Mouse (Mus musculus): ENCODE data around the gene Crybb1. TPM values are rescaled to one million over a fixed set of nuclear protein-coding genes. Genes with fewer than 3 reads are reported as not detected.
A peak's percentile ranks its signal among the peaks of the same experiment; 100 is the strongest.

Gene Crybb1
- polyA plus RNA-seq, 1 experiment, result 0.40 TPM

GRCm38 (mm10) chr5:112286984-112287641, 31.5 kb downstream of the Crybb1 start:
- no peak overlapping the region for H3K4me3 ChIP-seq (ENCODE audit: control insufficient read depth, insufficient read depth, low read length)
- 4% methylated on average over 11 of the region's 11 CpGs for WGBS
- TF ChIP-seq POLR2A (IDR thresholded peaks at IDR 0.05; ENCODE audit: control insufficient read depth, extremely low read depth, insufficient read depth, low read length, poor library complexity) (no peak), CTCF (IDR thresholded peaks at IDR 0.05; ENCODE audit: borderline replicate concordance, control insufficient read depth, extremely low read depth, insufficient read depth, low read length, poor library complexity) (no peak)
- no peaks in the 10 kb centered on the region for H3K27me3 ChIP-seq (ENCODE audit: control insufficient read depth, insufficient read depth, low read length)
- peak; percentile 48 for DNase-seq
- H3K36me3 ChIP-seq (ENCODE audit: control insufficient read depth, insufficient read depth, low read length), result no peaks in the 10 kb centered on the region
- H3K4me1 ChIP-seq (replicated peaks; ENCODE audit: control insufficient read depth, insufficient read depth, low read length), result peaks cover 74% of the 10 kb centered on the region
- peak overlapping the region; percentile 58 for H3K27ac ChIP-seq (ENCODE audit: control insufficient read depth, insufficient read depth, low read length)

GRCm38 (mm10) chr5:112287652-112288051, 32.0 kb downstream of the Crybb1 start:
- DNase-seq, result no peak
- Histone ChIP-seq H3K4me1 (replicated peaks; ENCODE audit: control insufficient read depth, insufficient read depth, low read length) (peaks cover 73% of the 10 kb centered on the region), H3K36me3 (ENCODE audit: control insufficient read depth, insufficient read depth, low read length) (no peaks in the 10 kb centered on the region), H3K4me3 (ENCODE audit: control insufficient read depth, insufficient read depth, low read length) (no peak overlapping the region), H3K27me3 (ENCODE audit: control insufficient read depth, insufficient read depth, low read length) (no peaks in the 10 kb centered on the region), H3K27ac (ENCODE audit: control insufficient read depth, insufficient read depth, low read length) (peak overlapping the region; percentile 58; the same call in 1 of the 2 replicates)
- TF ChIP-seq CTCF (IDR thresholded peaks at IDR 0.05; ENCODE audit: borderline replicate concordance, control insufficient read depth, extremely low read depth, insufficient read depth, low read length, poor library complexity), result no peak
- TF ChIP-seq POLR2A (IDR thresholded peaks at IDR 0.05; ENCODE audit: control insufficient read depth, extremely low read depth, insufficient read depth, low read length, poor library complexity), result no peak
- WGBS, result 80% methylated on average over 2 of the region's 2 CpGs

- Histone ChIP-seq H3K4me3 (ENCODE audit: control insufficient read depth, insufficient read depth, low read length) (no peak overlapping the region), H3K27ac (ENCODE audit: control insufficient read depth, insufficient read depth, low read length) (no peak overlapping the region), H3K4me1 (replicated peaks; ENCODE audit: control insufficient read depth, insufficient read depth, low read length) (peaks cover 65% of the 10 kb centered on the region), H3K27me3 (ENCODE audit: control insufficient read depth, insufficient read depth, low read length) (no peaks in the 10 kb centered on the region), H3K36me3 (ENCODE audit: control insufficient read depth, insufficient read depth, low read length) (no peaks in the 10 kb centered on the region)
- no peak for DNase-seq
- 91% methylated on average over 9 of the region's 9 CpGs for WGBS
- TF ChIP-seq CTCF (IDR thresholded peaks at IDR 0.05; ENCODE audit: borderline replicate concordance, control insufficient read depth, extremely low read depth, insufficient read depth, low read length, poor library complexity) (no peak), POLR2A (IDR thresholded peaks at IDR 0.05; ENCODE audit: control insufficient read depth, extremely low read depth, insufficient read depth, low read length, poor library complexity) (no peak)
These were observed 32.9 kb downstream of the Crybb1 start for GRCm38 (mm10) chr5:112288193-112289141.

GRCm38 (mm10) chr5:112289236-112289635, 33.6 kb downstream of the Crybb1 start:
- H3K27ac ChIP-seq (ENCODE audit: control insufficient read depth, insufficient read depth, low read length), result no peak overlapping the region
- no peak overlapping the region for H3K4me3 ChIP-seq (ENCODE audit: control insufficient read depth, insufficient read depth, low read length)
- no peaks in the 10 kb centered on the region for H3K27me3 ChIP-seq (ENCODE audit: control insufficient read depth, insufficient read depth, low read length)
- H3K4me1 ChIP-seq (replicated peaks; ENCODE audit: control insufficient read depth, insufficient read depth, low read length), result peaks cover 58% of the 10 kb centered on the region
- TF ChIP-seq CTCF (IDR thresholded peaks at IDR 0.05; ENCODE audit: borderline replicate concordance, control insufficient read depth, extremely low read depth, insufficient read depth, low read length, poor library complexity) (no peak), POLR2A (IDR thresholded peaks at IDR 0.05; ENCODE audit: control insufficient read depth, extremely low read depth, insufficient read depth, low read length, poor library complexity) (no peak)
- DNase-seq, result no peak
- WGBS, result 89% methylated on average over 8 of the region's 8 CpGs
- H3K36me3 ChIP-seq (ENCODE audit: control insufficient read depth, insufficient read depth, low read length), result no peaks in the 10 kb centered on the region

GRCm38 (mm10) chr5:112289819-112290535, 34.4 kb downstream of the Crybb1 start:
- no peak for DNase-seq
- no peak overlapping the region for H3K27ac ChIP-seq (ENCODE audit: control insufficient read depth, insufficient read depth, low read length)
- WGBS, result 89% methylated on average over 16 of the region's 16 CpGs
- no peak for TF ChIP-seq POLR2A (IDR thresholded peaks at IDR 0.05; ENCODE audit: control insufficient read depth, extremely low read depth, insufficient read depth, low read length, poor library complexity)
- H3K27me3 ChIP-seq (ENCODE audit: control insufficient read depth, insufficient read depth, low read length), result no peaks in the 10 kb centered on the region
- H3K4me3 ChIP-seq (ENCODE audit: control insufficient read depth, insufficient read depth, low read length), result no peak overlapping the region
- peaks cover 50% of the 10 kb centered on the region for H3K4me1 ChIP-seq (replicated peaks; ENCODE audit: control insufficient read depth, insufficient read depth, low read length)
- no peaks in the 10 kb centered on the region for H3K36me3 ChIP-seq (ENCODE audit: control insufficient read depth, insufficient read depth, low read length)

- no peaks in the 10 kb centered on the region for H3K27me3 ChIP-seq (ENCODE audit: control insufficient read depth, insufficient read depth, low read length)
- no peak overlapping the region for H3K27ac ChIP-seq (ENCODE audit: control insufficient read depth, insufficient read depth, low read length)
- DNase-seq, result no peak
- H3K4me3 ChIP-seq (ENCODE audit: control insufficient read depth, insufficient read depth, low read length), result no peak overlapping the region
- no peaks in the 10 kb centered on the region for H3K36me3 ChIP-seq (ENCODE audit: control insufficient read depth, insufficient read depth, low read length)
- WGBS, result 96% methylated on average over 8 of the region's 8 CpGs
- TF ChIP-seq POLR2A (IDR thresholded peaks at IDR 0.05; ENCODE audit: control insufficient read depth, extremely low read depth, insufficient read depth, low read length, poor library complexity) (no peak), CTCF (IDR thresholded peaks at IDR 0.05; ENCODE audit: borderline replicate concordance, control insufficient read depth, extremely low read depth, insufficient read depth, low read length, poor library complexity) (no peak)
- H3K4me1 ChIP-seq (replicated peaks; ENCODE audit: control insufficient read depth, insufficient read depth, low read length), result peaks cover 45% of the 10 kb centered on the region
These were observed 34.9 kb downstream of the Crybb1 start for GRCm38 (mm10) chr5:112290536-112290880.
